In genomic region chr2:92012768-92013445, GRCm38 (mm10) we compare ENCODE assay signal across 8 mouse cellular contexts. TPM values are rescaled to one million over a fixed set of nuclear protein-coding genes. Genes with fewer than 3 reads are reported as not detected.
DNase-seq lines count a peak whose midpoint lies in the region; TF ChIP-seq lines count a peak whose summit lies in the region.

No protein-coding gene starts in this region.

- peaks cover 6% of the 10 kb centered on the region for H3K4me1 ChIP-seq in lung, adult 2 months (ENCODE audit: control insufficient read depth, insufficient read depth, low read length)

- TF ChIP-seq CTCF in lung, adult 2 months (IDR thresholded peaks at IDR 0.05; ENCODE audit: insufficient read depth, low read length): no peak

- no peak for TF ChIP-seq POLR2A in lung, adult 2 months (IDR thresholded peaks at IDR 0.05; ENCODE audit: borderline replicate concordance, extremely low read depth, low read depth, low read length)

- DNase-seq in lung, adult 18-20 months: peak; percentile 73 to 81
- DNase-seq in lung, adult 2 months: no peak
- DNase-seq in fibroblast of lung, adult 2 months (ENCODE audit: low read depth): peak; percentile 83
- peak; percentile 69 to 85 for DNase-seq in kidney, adult 8-10 months
- DNase-seq in neural tube, embryonic 10.5 days (ENCODE audit: extremely low spot score, low spot score): peak; percentile 52
- no peak for DNase-seq in thymus, adult 18-20 months
- no peak for DNase-seq in layer of hippocampus, postnatal 10 days (ENCODE audit: low spot score in 2 of 2)
- no peak for DNase-seq in adrenal gland, adult (ENCODE audit: inconsistent age in 2 of 2, low spot score in 1 of 2)

- WGBS in lung, adult 2 months: 53% methylated on average over 8 of the region's 8 CpGs

- no peak overlapping the region for H3K4me3 ChIP-seq in lung, adult 2 months (replicated peaks; ENCODE audit: extremely low read depth, low read depth, low read length)

RNA-seq across cellular contexts. Expression of gene Creb3l1, which starts 11.4 kb away (rescaled TPM):
- polyA plus RNA-seq in lung, adult 2 months (2012; rRNA removed): 11.6 and 15.0 TPM in 2 replicates
- 10 to 100 TPM; 10.4 to 11.6 TPM for total RNA-seq in layer of hippocampus, postnatal 10 days (2021)

RNA-seq across cellular contexts. Expression of gene Dgkz, which starts 37.2 kb away (rescaled TPM):
- 252 and 308 TPM in 2 replicates for polyA plus RNA-seq in lung, adult 2 months (2012; rRNA removed)
- total RNA-seq in layer of hippocampus, postnatal 10 days (2021): 100 to 1,000 TPM; 313 to 336 TPM

Comparison
In these comparisons a context has a peak if more than half of its experiments do, and no peak if none do; other contexts are left out.
1. DNase-seq: peak in lung, adult 18-20 months (2 of 2), fibroblast of lung, adult 2 months (single experiment), kidney, adult 8-10 months (2 of 2) and neural tube, embryonic 10.5 days (single experiment); none in lung, adult 2 months (single experiment), thymus, adult 18-20 months (0 of 2), layer of hippocampus, postnatal 10 days (0 of 2) and adrenal gland, adult (0 of 2).